Mouse (Mus musculus): ENCODE data around the gene Capn9. TPM values are rescaled to one million over a fixed set of nuclear protein-coding genes. Genes with fewer than 3 reads are reported as not detected.

The Capn9 gene
- polyA plus RNA-seq, 1 experiment from 2014 or later = 0.14 TPM

GRCm38 (mm10) chr8:124626251-124626650, 50.3 kb downstream of the Capn9 start:
- ATAC-seq = no peak
- Histone ChIP-seq H3K4me1 (replicated peaks; ENCODE audit: control insufficient read depth, insufficient read depth, low read length) (peaks cover 9% of the 10 kb centered on the region), H3K27me3 (replicated peaks; ENCODE audit: control insufficient read depth, insufficient read depth, low read length) (no peaks in the 10 kb centered on the region), H3K4me2 (ENCODE audit: low read length) (no peak overlapping the region), H3K27ac (ENCODE audit: low read length) (no peak overlapping the region), H3K4me3 (replicated peaks; ENCODE audit: low read length) (no peak overlapping the region), H3K9ac (replicated peaks; ENCODE audit: low read depth, low read length) (no peak overlapping the region), H3K9me3 (ENCODE audit: control insufficient read depth, low read length) (no peaks in the 10 kb centered on the region), H3K36me3 (ENCODE audit: control insufficient read depth, insufficient read depth) (no peaks in the 10 kb centered on the region)
- 88% methylated on average over 9 of the region's 9 CpGs for WGBS

DNA sequence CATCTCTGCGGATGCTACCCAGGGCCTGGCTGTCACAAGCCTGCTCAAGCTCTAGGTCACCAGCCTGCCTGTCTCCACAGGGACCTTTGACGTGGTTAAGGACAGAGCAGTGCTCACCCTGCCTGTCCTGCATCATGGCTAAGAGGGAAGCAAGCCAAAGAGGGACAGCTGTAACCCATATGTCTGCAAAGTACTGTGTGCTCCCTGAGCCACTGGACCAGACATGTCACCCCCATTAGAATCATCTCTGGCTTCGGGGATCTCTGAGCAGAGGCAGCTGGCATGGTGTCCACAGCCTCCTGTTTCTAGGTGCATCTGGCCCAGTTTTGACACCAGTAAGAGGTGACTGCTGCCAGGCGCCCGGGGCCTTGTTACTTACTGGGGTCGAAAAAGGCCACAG, 54.6 kb downstream of the Capn9 start:
- no peak overlapping the region for H3K4me2 ChIP-seq (ENCODE audit: low read length)
- no peaks in the 10 kb centered on the region for H3K27me3 ChIP-seq (replicated peaks; ENCODE audit: control insufficient read depth, insufficient read depth, low read length)
- peaks cover 17% of the 10 kb centered on the region for H3K4me1 ChIP-seq (replicated peaks; ENCODE audit: control insufficient read depth, insufficient read depth, low read length)
- H3K4me3 ChIP-seq (replicated peaks; ENCODE audit: low read length) = no peak overlapping the region
- H3K9me3 ChIP-seq (ENCODE audit: control insufficient read depth, low read length) = no peaks in the 10 kb centered on the region
- H3K27ac ChIP-seq (ENCODE audit: low read length) = no peak overlapping the region
- no peaks in the 10 kb centered on the region for H3K36me3 ChIP-seq (ENCODE audit: control insufficient read depth, insufficient read depth)
- 85% methylated on average over 6 of the region's 6 CpGs for WGBS
- ATAC-seq = no peak
- no peak overlapping the region for H3K9ac ChIP-seq (replicated peaks; ENCODE audit: low read depth, low read length)

DNA sequence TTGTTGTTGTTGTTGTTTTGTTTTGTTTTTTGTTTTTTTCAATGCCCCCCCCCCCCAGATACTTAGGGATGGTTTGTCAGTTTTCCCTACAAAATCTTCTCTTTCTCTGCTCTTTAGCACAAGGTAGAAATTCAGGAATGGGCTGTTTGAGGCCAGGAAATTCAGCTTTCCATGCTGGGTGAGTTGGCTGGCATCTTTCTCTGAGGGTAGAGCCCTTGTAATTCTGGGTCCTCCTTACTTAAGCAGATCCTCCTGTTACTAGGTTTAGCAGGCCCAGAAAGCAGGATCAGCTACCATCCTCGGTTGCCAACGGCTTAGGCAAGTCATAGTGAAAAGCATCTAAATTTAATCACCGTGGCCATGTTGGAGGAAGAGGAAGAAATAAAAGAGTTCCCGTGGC, 55.0 kb downstream of the Capn9 start:
- ATAC-seq = no peak
- H3K4me1 ChIP-seq (replicated peaks; ENCODE audit: control insufficient read depth, insufficient read depth, low read length) = peaks cover 17% of the 10 kb centered on the region
- H3K9ac ChIP-seq (replicated peaks; ENCODE audit: low read depth, low read length) = no peak overlapping the region
- WGBS = 83% methylated on average over 4 of the region's 4 CpGs
- H3K27ac ChIP-seq (ENCODE audit: low read length) = no peak overlapping the region
- H3K9me3 ChIP-seq (ENCODE audit: control insufficient read depth, low read length) = no peaks in the 10 kb centered on the region
- H3K4me3 ChIP-seq (replicated peaks; ENCODE audit: low read length) = no peak overlapping the region
- H3K36me3 ChIP-seq (ENCODE audit: control insufficient read depth, insufficient read depth) = peaks cover 2% of the 10 kb centered on the region; the same call in 1 of the 2 replicates
- no peaks in the 10 kb centered on the region for H3K27me3 ChIP-seq (replicated peaks; ENCODE audit: control insufficient read depth, insufficient read depth, low read length)
- no peak overlapping the region for H3K4me2 ChIP-seq (ENCODE audit: low read length)

- H3K4me1 ChIP-seq (replicated peaks; ENCODE audit: control insufficient read depth, insufficient read depth, low read length) = peaks cover 17% of the 10 kb centered on the region
- no peak overlapping the region for H3K9ac ChIP-seq (replicated peaks; ENCODE audit: low read depth, low read length)
- no peaks in the 10 kb centered on the region for H3K9me3 ChIP-seq (ENCODE audit: control insufficient read depth, low read length)
- no peak overlapping the region for H3K4me2 ChIP-seq (ENCODE audit: low read length)
- H3K27me3 ChIP-seq (replicated peaks; ENCODE audit: control insufficient read depth, insufficient read depth, low read length) = no peaks in the 10 kb centered on the region
- 59% methylated on average over 7 of the region's 7 CpGs for WGBS
- ATAC-seq = no peak
- no peak overlapping the region for H3K4me3 ChIP-seq (replicated peaks; ENCODE audit: low read length)
- 0 out of 2 replicates have a peak overlapping the region, but pooled peaks have one; percentile 12 for H3K27ac ChIP-seq (ENCODE audit: low read length)
- peaks cover 7% of the 10 kb centered on the region; the same call in 1 of the 2 replicates for H3K36me3 ChIP-seq (ENCODE audit: control insufficient read depth, insufficient read depth)
These were observed 56.1 kb downstream of the Capn9 start for GRCm38 (mm10) chr8:124631966-124632365.

DNA sequence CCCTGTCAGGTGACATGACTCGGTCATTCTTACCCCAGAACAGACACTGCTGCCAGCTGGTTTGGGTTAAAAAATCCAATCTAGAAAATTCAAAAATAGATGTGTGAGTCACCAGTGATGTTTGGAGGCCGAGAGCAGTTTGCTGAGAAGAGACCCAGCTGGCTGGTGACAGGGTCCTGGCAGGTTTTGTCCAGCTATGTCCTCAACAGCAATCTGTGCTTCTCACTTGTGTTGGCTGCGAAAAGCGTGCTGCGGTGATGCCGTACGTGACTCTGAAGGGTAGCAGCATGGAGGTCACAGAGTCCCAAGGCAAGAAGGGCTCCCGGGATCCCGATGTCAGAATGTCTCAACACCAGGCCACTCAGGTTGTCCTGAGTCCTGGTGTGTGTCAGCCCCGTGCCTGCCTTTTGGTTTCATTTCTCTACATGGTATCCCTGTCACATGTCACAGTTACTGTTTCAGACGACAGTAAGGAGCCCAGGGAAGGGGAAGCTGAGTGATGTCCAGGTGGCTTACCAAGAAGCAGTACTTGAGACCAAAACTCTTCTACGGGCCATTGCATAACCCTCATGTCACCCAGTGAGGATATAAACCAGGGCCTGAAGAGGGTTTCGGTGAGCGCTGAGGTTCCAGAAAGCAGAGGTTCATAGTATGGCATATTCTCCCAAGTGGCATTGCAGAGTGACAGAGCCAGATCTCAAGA, 57.2 kb downstream of the Capn9 start:
- H3K4me3 ChIP-seq (replicated peaks; ENCODE audit: low read length) = no peak overlapping the region
- WGBS = 76% methylated on average over 14 of the region's 14 CpGs
- H3K4me2 ChIP-seq (ENCODE audit: low read length) = no peak overlapping the region
- peaks cover 9% of the 10 kb centered on the region; the same call in 1 of the 2 replicates for H3K36me3 ChIP-seq (ENCODE audit: control insufficient read depth, insufficient read depth)
- ATAC-seq = no peak
- peaks cover 17% of the 10 kb centered on the region for H3K4me1 ChIP-seq (replicated peaks; ENCODE audit: control insufficient read depth, insufficient read depth, low read length)
- no peaks in the 10 kb centered on the region for H3K27me3 ChIP-seq (replicated peaks; ENCODE audit: control insufficient read depth, insufficient read depth, low read length)
- no peaks in the 10 kb centered on the region for H3K9me3 ChIP-seq (ENCODE audit: control insufficient read depth, low read length)
- H3K27ac ChIP-seq (ENCODE audit: low read length) = no peak overlapping the region
- H3K9ac ChIP-seq (replicated peaks; ENCODE audit: low read depth, low read length) = no peak overlapping the region

DNA sequence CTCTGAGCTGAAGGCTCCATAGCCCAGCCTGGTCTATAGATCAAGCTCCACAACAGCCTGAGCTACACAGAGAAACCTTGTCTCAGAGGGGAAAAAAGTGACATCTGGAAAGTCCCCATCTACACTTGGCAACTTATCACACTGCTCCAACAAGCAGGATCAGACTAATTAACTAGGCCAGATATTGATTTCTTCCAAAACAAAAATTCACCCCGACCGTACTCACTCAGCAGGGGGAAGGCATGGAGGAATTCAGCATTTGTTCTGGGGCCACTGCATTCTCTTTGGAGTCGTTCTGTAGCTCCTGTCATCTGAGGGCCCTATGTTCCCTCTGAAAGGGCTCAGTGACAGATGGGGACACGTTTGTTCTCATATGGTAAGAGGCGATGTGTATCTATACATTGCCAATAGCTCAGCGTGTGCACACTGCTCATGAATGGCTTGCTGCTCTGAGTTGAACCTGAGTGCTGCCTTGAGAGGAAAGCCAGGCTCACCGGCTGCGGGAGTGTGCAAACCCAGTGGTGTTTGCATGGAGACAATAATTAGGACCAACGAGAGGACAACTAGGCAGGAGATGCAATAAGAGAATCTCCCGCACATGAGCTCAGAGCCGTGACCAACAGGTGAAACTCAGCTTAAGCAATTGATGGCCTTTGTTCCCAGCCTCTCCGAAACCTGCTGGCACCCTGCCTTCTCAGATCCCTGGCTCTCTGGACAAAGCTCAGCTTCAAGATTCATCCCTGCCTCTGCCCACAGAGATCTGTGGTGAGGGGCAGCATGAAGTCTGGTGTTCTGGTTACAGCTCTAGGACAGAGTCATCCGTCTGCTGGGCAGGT, 58.7 kb downstream of the Capn9 start:
- no peak overlapping the region for H3K9ac ChIP-seq (replicated peaks; ENCODE audit: low read depth, low read length)
- H3K4me3 ChIP-seq (replicated peaks; ENCODE audit: low read length) = no peak overlapping the region
- ATAC-seq = no peak
- no peak overlapping the region for H3K4me2 ChIP-seq (ENCODE audit: low read length)
- peaks cover 17% of the 10 kb centered on the region for H3K36me3 ChIP-seq (ENCODE audit: control insufficient read depth, insufficient read depth)
- H3K27ac ChIP-seq (ENCODE audit: low read length) = no peak overlapping the region
- no peaks in the 10 kb centered on the region for H3K9me3 ChIP-seq (ENCODE audit: control insufficient read depth, low read length)
- no peaks in the 10 kb centered on the region for H3K27me3 ChIP-seq (replicated peaks; ENCODE audit: control insufficient read depth, insufficient read depth, low read length)
- 48% methylated on average over 13 of the region's 13 CpGs for WGBS
- peaks cover 17% of the 10 kb centered on the region for H3K4me1 ChIP-seq (replicated peaks; ENCODE audit: control insufficient read depth, insufficient read depth, low read length)

DNA sequence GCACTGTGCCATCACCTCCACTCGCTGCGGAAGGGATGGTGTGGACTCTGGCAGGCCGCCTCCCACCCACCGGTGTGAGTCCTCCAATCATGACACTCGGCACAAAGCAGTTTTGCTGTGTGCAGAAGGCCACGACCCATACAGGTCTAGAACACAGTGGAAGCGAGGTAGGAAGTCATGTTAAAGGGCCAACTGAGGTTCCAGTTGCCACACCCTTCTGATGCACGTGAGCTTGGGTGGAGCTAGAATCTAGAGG, 59.3 kb downstream of the Capn9 start:
- WGBS = 85% methylated on average over 8 of the region's 8 CpGs

GRCm38 (mm10) chr8:124641599-124641998, 65.7 kb downstream of the Capn9 start:
- Histone ChIP-seq H3K9me3 (ENCODE audit: control insufficient read depth, low read length) (no peaks in the 10 kb centered on the region), H3K4me1 (replicated peaks; ENCODE audit: control insufficient read depth, insufficient read depth, low read length) (peaks cover 17% of the 10 kb centered on the region), H3K27me3 (replicated peaks; ENCODE audit: control insufficient read depth, insufficient read depth, low read length) (no peaks in the 10 kb centered on the region), H3K27ac (ENCODE audit: low read length) (no peak overlapping the region), H3K36me3 (ENCODE audit: control insufficient read depth, insufficient read depth) (peaks cover 14% of the 10 kb centered on the region), H3K9ac (replicated peaks; ENCODE audit: low read depth, low read length) (no peak overlapping the region), H3K4me3 (replicated peaks; ENCODE audit: low read length) (no peak overlapping the region), H3K4me2 (ENCODE audit: low read length) (no peak overlapping the region)
- ATAC-seq = no peak
- 95% methylated on average over 8 of the region's 8 CpGs for WGBS

More for the DNA sequence above, 59.3 kb downstream of the Capn9 start:
- ATAC-seq = no peak
- Histone ChIP-seq H3K4me3 (replicated peaks; ENCODE audit: low read length) (no peak overlapping the region), H3K4me1 (replicated peaks; ENCODE audit: control insufficient read depth, insufficient read depth, low read length) (peaks cover 17% of the 10 kb centered on the region), H3K27me3 (replicated peaks; ENCODE audit: control insufficient read depth, insufficient read depth, low read length) (no peaks in the 10 kb centered on the region), H3K27ac (ENCODE audit: low read length) (no peak overlapping the region), H3K9ac (replicated peaks; ENCODE audit: low read depth, low read length) (no peak overlapping the region), H3K9me3 (ENCODE audit: control insufficient read depth, low read length) (no peaks in the 10 kb centered on the region), H3K36me3 (ENCODE audit: control insufficient read depth, insufficient read depth) (peaks cover 17% of the 10 kb centered on the region), H3K4me2 (ENCODE audit: low read length) (no peak overlapping the region)

- Histone ChIP-seq H3K4me3 (replicated peaks; ENCODE audit: low read length) (no peak overlapping the region), H3K9me3 (ENCODE audit: control insufficient read depth, low read length) (no peaks in the 10 kb centered on the region), H3K36me3 (ENCODE audit: control insufficient read depth, insufficient read depth) (peaks cover 9% of the 10 kb centered on the region), H3K27me3 (replicated peaks; ENCODE audit: control insufficient read depth, insufficient read depth, low read length) (no peaks in the 10 kb centered on the region), H3K27ac (ENCODE audit: low read length) (peak overlapping the region; percentile 81), H3K9ac (replicated peaks; ENCODE audit: low read depth, low read length) (peak overlapping the region; percentile 40), H3K4me2 (ENCODE audit: low read length) (peak overlapping the region; percentile 22), H3K4me1 (replicated peaks; ENCODE audit: control insufficient read depth, insufficient read depth, low read length) (peaks cover 20% of the 10 kb centered on the region)
- 37% methylated on average over 18 of the region's 18 CpGs for WGBS
- ATAC-seq = peak; percentile 90
These were observed 67.8 kb downstream of the Capn9 start for GRCm38 (mm10) chr8:124643540-124644339.

Data from forebrain, embryonic 16.5 days (tissue).